Mouse (Mus musculus): ENCODE data around the gene Lrrc27. TPM values are rescaled to one million over a fixed set of nuclear protein-coding genes. Genes with fewer than 3 reads are reported as not detected.

Lrrc27 gene
- polyA plus RNA-seq, 1 experiment, result not detected

- H3K4me3 ChIP-seq (replicated peaks; ENCODE audit: control insufficient read depth, low read depth, low read length), result no peak overlapping the region
- no peak overlapping the region for H3K27ac ChIP-seq (ENCODE audit: control insufficient read depth, insufficient read depth, low read depth, low read length, poor library complexity)
- WGBS, result 23% methylated on average over 1 of the region's 1 CpGs
- TF ChIP-seq POLR2A (IDR thresholded peaks at IDR 0.05; ENCODE audit: borderline replicate concordance, control insufficient read depth, low read depth, low read length), result no peak
- no peak for TF ChIP-seq CTCF (IDR thresholded peaks at IDR 0.05; ENCODE audit: control insufficient read depth, insufficient read depth, low read length)
- H3K4me1 ChIP-seq (ENCODE audit: control insufficient read depth, insufficient read depth, low read length), result peaks cover 3% of the 10 kb centered on the region
These were observed 60.0 kb downstream of the Lrrc27 start for GRCm38 (mm10) chr7:139272639-139273396.

DNA sequence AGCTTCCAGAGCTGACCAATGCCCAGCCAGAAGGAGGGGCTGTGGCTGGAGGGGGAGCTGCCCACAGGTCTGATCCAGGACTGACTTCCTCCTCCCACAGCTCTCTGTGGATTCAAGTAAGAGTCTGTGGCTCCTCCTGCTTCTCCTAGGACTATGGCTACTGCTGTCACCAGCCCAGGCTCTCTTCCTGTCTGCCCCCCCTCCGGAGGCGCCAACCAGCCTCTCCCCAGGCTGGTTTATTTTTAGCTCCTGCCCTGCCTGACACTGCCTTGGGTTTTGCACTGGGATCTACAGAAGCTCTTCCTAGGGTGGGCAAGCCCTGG, 60.6 kb downstream of the Lrrc27 start:
- Histone ChIP-seq H3K4me1 (ENCODE audit: control insufficient read depth, insufficient read depth, low read length) (peaks cover 3% of the 10 kb centered on the region), H3K27ac (ENCODE audit: control insufficient read depth, insufficient read depth, low read depth, low read length, poor library complexity) (no peak overlapping the region), H3K4me3 (replicated peaks; ENCODE audit: control insufficient read depth, low read depth, low read length) (no peak overlapping the region)
- no peak for TF ChIP-seq CTCF (IDR thresholded peaks at IDR 0.05; ENCODE audit: control insufficient read depth, insufficient read depth, low read length)
- 2% methylated on average over 2 of the region's 2 CpGs for WGBS

DNA sequence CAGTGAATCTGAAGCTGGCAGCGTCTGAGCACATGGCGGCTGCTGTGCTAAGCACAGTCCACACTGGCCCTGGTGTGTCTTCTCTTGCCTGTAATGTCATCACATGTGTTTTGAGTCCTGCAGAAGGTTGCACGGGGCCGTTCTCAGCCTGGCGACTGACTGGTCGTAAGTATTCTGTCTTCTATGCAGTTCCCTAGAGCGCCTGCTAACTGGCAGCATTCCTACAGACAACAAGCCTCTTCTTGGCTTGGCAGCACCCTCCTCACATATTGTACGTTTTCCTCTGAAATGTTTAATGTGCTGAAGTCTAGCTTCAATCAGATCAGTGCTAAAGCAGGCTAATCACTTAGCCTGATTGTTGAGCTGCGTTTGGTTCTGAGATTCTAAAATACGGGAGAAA, 62.8 kb downstream of the Lrrc27 start:
- H3K4me1 ChIP-seq (ENCODE audit: control insufficient read depth, insufficient read depth, low read length), result peaks cover 3% of the 10 kb centered on the region

GRCm38 (mm10) chr7:139276150-139276549, 63.4 kb downstream of the Lrrc27 start:
- no peak overlapping the region for H3K4me3 ChIP-seq (replicated peaks; ENCODE audit: control insufficient read depth, low read depth, low read length)
- H3K4me1 ChIP-seq (ENCODE audit: control insufficient read depth, insufficient read depth, low read length), result peaks cover 5% of the 10 kb centered on the region
- H3K27ac ChIP-seq (ENCODE audit: control insufficient read depth, insufficient read depth, low read depth, low read length, poor library complexity), result no peak overlapping the region
- TF ChIP-seq CTCF (IDR thresholded peaks at IDR 0.05; ENCODE audit: control insufficient read depth, insufficient read depth, low read length), result no peak
- TF ChIP-seq POLR2A (IDR thresholded peaks at IDR 0.05; ENCODE audit: borderline replicate concordance, control insufficient read depth, low read depth, low read length), result no peak
- WGBS, result 89% methylated on average over 10 of the region's 10 CpGs

More for the DNA sequence above, 62.8 kb downstream of the Lrrc27 start:
- Histone ChIP-seq H3K4me3 (replicated peaks; ENCODE audit: control insufficient read depth, low read depth, low read length) (no peak overlapping the region), H3K27ac (ENCODE audit: control insufficient read depth, insufficient read depth, low read depth, low read length, poor library complexity) (no peak overlapping the region)
- no peak for TF ChIP-seq CTCF (IDR thresholded peaks at IDR 0.05; ENCODE audit: control insufficient read depth, insufficient read depth, low read length)
- TF ChIP-seq POLR2A (IDR thresholded peaks at IDR 0.05; ENCODE audit: borderline replicate concordance, control insufficient read depth, low read depth, low read length), result no peak
- WGBS, result 73% methylated on average over 10 of the region's 10 CpGs

DNA sequence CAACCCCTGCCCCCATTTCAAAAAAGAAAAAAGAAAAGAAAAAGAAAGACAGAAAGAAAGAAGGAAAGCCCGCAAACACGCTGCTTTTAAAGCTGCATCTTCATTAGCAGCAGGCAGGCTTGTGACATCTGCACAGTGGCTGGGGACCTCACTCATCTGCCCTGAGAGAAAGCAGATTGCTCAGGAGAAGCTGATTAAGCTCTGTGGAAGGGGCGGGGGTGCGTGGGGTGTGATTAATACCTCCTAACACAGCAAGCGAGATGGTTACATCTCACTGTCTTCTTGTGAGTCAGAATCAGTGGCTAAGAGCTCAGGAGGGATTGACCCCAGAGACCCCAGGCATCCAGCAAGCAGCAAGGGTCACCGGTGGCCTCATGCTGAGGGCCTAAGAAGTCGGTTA, 64.7 kb downstream of the Lrrc27 start:
- H3K27ac ChIP-seq (ENCODE audit: control insufficient read depth, insufficient read depth, low read depth, low read length, poor library complexity), result no peak overlapping the region
- WGBS, result 83% methylated on average over 7 of the region's 7 CpGs

GRCm38 (mm10) chr7:139279571-139279970, 66.8 kb downstream of the Lrrc27 start:
- no peak for TF ChIP-seq CTCF (IDR thresholded peaks at IDR 0.05; ENCODE audit: control insufficient read depth, insufficient read depth, low read length)
- TF ChIP-seq POLR2A (IDR thresholded peaks at IDR 0.05; ENCODE audit: borderline replicate concordance, control insufficient read depth, low read depth, low read length), result no peak
- no peak overlapping the region for H3K4me3 ChIP-seq (replicated peaks; ENCODE audit: control insufficient read depth, low read depth, low read length)
- H3K27ac ChIP-seq (ENCODE audit: control insufficient read depth, insufficient read depth, low read depth, low read length, poor library complexity), result no peak overlapping the region
- peaks cover 3% of the 10 kb centered on the region; the same call in 1 of the 2 replicates for H3K4me1 ChIP-seq (ENCODE audit: control insufficient read depth, insufficient read depth, low read length)
- WGBS, result 76% methylated on average over 5 of the region's 5 CpGs

More for the DNA sequence above, 64.7 kb downstream of the Lrrc27 start:
- H3K4me1 ChIP-seq (ENCODE audit: control insufficient read depth, insufficient read depth, low read length), result peaks cover 5% of the 10 kb centered on the region
- H3K4me3 ChIP-seq (replicated peaks; ENCODE audit: control insufficient read depth, low read depth, low read length), result no peak overlapping the region
- TF ChIP-seq POLR2A (IDR thresholded peaks at IDR 0.05; ENCODE audit: borderline replicate concordance, control insufficient read depth, low read depth, low read length) (no peak), CTCF (IDR thresholded peaks at IDR 0.05; ENCODE audit: control insufficient read depth, insufficient read depth, low read length) (no peak)

DNA sequence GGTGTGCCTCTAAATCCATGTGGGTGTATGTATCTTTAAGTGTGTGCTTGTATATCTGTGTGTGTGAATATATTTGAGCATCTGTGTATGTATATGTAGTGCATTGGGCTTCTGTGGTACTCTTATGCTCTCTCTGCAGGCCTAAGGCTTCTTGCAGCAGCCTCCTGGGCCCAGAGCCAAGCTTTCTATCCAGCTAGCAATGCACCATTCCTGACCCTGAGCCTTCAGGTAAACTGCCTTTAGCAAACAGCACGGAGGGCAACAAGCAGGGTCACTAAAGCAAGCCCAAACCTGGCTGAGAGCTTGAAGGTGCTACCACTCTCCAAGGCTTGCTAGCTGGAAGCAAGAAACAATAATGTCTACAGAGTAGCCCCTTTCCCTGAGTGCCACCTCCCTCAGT, 67.3 kb downstream of the Lrrc27 start:
- TF ChIP-seq POLR2A (IDR thresholded peaks at IDR 0.05; ENCODE audit: borderline replicate concordance, control insufficient read depth, low read depth, low read length) (no peak), CTCF (IDR thresholded peaks at IDR 0.05; ENCODE audit: control insufficient read depth, insufficient read depth, low read length) (no peak)
- no peak overlapping the region for H3K27ac ChIP-seq (ENCODE audit: control insufficient read depth, insufficient read depth, low read depth, low read length, poor library complexity)
- 71% methylated on average over 1 of the region's 1 CpGs for WGBS
- H3K4me1 ChIP-seq (ENCODE audit: control insufficient read depth, insufficient read depth, low read length), result peaks cover 3% of the 10 kb centered on the region; the same call in 1 of the 2 replicates
- H3K4me3 ChIP-seq (replicated peaks; ENCODE audit: control insufficient read depth, low read depth, low read length), result no peak overlapping the region

GRCm38 (mm10) chr7:139281195-139281594, 68.4 kb downstream of the Lrrc27 start:
- no peak overlapping the region for H3K4me3 ChIP-seq (replicated peaks; ENCODE audit: control insufficient read depth, low read depth, low read length)
- WGBS, result 19% methylated on average over 2 of the region's 2 CpGs
- H3K27ac ChIP-seq (ENCODE audit: control insufficient read depth, insufficient read depth, low read depth, low read length, poor library complexity), result no peak overlapping the region
- TF ChIP-seq POLR2A (IDR thresholded peaks at IDR 0.05; ENCODE audit: borderline replicate concordance, control insufficient read depth, low read depth, low read length), result no peak
- no peak for TF ChIP-seq CTCF (IDR thresholded peaks at IDR 0.05; ENCODE audit: control insufficient read depth, insufficient read depth, low read length)
- H3K4me1 ChIP-seq (ENCODE audit: control insufficient read depth, insufficient read depth, low read length), result peaks cover 3% of the 10 kb centered on the region; the same call in 1 of the 2 replicates

Data from bone marrow, adult 2 months (tissue).